Mouse (Mus musculus) cerebellum, adult (tissue): Measurements from ENCODE around the gene Il12rb1.
"Not testable (repeated sequence)": the region's sequence is repeated elsewhere in the genome, so short reads cannot be mapped to it uniquely, and the experiment has no call there.

ENCODE experiments used
- ATAC-seq: cut with Nextera tagmentation; 2 replicates; pipeline ENCODE4 v1.9.2; 2017; ENCODE audit warnings: mild to moderate bottlenecking, moderate library complexity, mixed read lengths; ENCODE audit not compliant: insufficient number of reproducible peaks, low FRiP score, low TSS enrichment

The Il12rb1 gene

DNA sequence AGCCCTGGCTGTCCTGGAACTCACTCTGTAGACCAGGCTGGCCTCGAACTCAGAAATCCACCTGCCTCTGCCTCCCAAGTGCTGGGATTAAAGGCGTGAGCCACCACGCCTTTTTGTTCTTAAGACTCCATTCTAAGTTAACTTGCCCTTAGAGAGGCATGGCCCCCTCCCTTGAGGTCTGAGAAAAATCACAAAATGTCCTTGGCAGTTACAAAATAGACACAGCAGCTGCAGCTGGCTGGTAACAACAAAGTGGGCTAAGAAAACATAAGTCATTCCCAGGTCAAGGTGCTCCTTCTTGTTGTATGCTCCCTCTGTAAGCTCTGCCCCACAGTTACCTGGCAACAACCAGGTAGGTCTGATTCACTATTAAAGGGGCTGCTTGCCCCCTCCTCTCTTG is 14.3 kb downstream of the Il12rb1 start:
- not testable (repeated sequence) for ATAC-seq

GRCm38 (mm10) chr8:70823802-70824201 is 15.6 kb downstream of the Il12rb1 start:
- ATAC-seq, result no peak

GRCm38 (mm10) chr8:70825816-70826215 is 17.6 kb downstream of the Il12rb1 start:
- no peak for ATAC-seq

DNA sequence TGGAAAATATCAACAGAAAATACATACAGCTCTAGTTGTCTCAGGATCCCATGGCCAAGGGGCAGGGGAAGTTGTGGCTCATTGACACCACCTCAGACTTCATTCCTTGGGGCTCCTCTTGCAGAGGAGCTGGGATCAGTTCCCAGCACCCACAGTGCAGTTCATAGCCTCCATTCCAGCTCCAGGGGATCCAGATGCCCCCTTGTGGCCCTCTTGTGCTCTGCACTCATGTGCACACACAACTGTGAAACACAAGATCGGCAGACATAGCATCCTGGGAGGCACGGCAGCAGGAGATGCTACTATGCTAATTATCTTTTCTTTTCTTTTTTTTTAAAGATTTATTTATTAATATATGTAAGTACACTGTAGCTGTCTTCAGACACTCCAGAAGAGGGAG is 18.8 kb downstream of the Il12rb1 start:
- ATAC-seq, result no peak

GRCm38 (mm10) chr8:70827796-70828195 is 19.5 kb downstream of the Il12rb1 start:
- no peak for ATAC-seq

- no peak for ATAC-seq
Observed at GRCm38 (mm10) chr8:70831517-70831916, 23.3 kb downstream of the Il12rb1 start.

DNA sequence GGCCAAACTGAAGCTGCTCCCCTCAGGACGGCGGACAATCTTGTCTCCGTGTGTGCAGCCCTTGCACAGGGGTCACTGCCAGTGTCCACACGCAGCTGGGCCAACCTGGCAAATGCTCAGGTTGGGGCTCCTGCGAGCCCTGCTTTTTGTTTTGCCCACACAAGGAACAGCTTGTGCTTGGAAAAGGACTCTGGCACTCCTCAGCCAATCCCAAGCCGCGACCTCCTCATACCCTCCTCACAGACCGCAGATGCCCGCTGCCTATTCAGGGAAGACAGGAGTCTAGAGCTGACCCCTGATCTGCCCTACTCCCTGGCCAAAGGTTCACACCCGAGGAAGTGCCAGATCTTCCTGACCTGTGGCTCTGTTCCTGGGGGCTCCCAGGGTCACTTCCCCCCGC is 24.1 kb downstream of the Il12rb1 start:
- no peak for ATAC-seq

DNA sequence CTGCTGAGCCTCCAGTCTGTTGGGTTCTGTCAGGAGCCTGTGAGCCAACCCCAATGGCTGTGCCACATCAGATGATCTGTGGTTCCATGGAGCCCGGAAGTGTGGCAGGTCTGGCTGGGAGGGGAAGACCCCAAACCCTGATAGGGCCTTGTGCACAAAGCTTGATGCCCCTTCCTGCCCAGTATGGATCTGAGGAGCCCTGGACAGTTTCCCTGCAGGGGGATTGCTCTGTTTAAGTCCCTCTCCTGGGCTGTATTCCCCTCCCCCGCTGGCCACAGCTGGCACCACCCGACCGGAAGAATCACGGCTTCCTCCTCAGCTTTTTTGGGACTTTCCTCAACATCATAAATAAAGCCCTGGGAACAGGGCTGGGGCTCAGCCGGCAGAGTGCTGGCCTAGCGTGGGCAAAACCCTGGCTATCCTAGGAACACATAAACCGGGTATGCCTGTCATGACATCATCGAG is 24.8 kb downstream of the Il12rb1 start:
- ATAC-seq, result no peak

- ATAC-seq, result no peak
Observed at GRCm38 (mm10) chr8:70833520-70833919, 25.3 kb downstream of the Il12rb1 start.

- ATAC-seq, result no peak
Observed at GRCm38 (mm10) chr8:70834071-70834470, 25.8 kb downstream of the Il12rb1 start.

GRCm38 (mm10) chr8:70836666-70837065 is 28.4 kb downstream of the Il12rb1 start:
- no peak for ATAC-seq

DNA sequence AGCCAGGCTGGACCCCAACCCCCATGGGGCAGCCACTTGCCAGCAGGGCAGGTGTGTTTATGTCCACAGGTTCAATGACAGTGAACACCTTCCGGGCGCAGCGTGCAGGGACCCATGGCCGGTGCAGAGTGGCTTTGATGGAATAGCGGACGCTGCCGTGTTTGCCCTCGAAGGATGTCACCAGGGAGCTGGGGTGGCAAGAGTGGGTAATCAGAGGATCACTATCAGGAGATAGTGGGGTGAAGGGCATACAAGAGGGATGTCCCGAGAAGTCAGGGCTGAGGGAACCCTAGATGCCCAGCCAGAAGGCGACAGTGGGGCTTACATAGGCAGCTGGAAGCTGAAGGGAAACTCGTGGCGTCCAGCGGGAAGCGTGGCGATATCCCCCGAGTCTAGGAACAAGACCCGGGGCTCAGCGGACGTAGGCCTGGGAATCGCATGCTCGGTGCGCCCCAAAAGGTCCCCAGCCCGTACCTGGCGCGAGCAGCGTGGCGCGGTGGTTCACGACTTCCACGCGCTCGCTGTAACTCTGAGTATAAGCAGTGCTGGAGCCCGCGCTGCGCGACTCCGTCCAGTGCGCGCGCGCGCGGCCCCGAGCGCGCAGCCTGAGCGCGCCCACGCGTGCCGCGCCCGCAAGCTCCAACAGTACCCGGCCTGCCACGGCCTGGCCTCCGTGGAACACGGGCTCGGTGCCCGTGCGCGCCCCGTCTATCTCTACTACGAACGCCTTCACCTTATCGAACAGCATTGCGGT is 30.6 kb downstream of the Il12rb1 start:
- peak; percentile 27; the same call in 1 of the 2 replicates for ATAC-seq

GRCm38 (mm10) chr8:70839408-70840351 is 31.4 kb downstream of the Il12rb1 start, which contains the start of gene Arrdc2:
Arrdc2 (minus strand) TSS chr8:70839720.
- peak; percentile 92 for ATAC-seq

GRCm38 (mm10) chr8:70840590-70840989 is 32.3 kb downstream of the Il12rb1 start:
- ATAC-seq, result no peak

GRCm38 (mm10) chr8:70841147-70842072 is 33.2 kb downstream of the Il12rb1 start:
- no peak for ATAC-seq

GRCm38 (mm10) chr8:70842484-70842883 is 34.2 kb downstream of the Il12rb1 start:
- ATAC-seq, result no peak

- no peak for ATAC-seq
Observed at GRCm38 (mm10) chr8:70843214-70843773, 35.0 kb downstream of the Il12rb1 start.

DNA sequence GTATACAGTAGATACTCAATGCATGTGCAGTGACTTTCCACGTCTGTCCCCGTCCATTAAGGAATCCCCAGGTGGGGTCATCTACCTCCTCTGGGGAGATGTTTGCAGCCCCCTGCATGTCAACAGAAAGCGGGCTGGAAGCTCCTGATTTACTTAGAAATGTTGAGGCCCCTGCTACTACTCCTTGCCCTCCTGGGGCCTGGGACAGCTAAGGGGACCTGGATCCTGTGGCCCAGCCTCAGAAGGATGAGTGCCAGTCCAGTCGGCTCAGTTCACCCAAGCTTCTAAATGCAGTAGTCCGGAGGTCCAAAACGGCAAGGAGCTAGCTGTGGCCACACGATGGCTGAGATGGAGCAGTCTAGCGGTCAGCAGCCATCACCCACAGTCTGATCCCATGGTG is 35.7 kb downstream of the Il12rb1 start:
- ATAC-seq, result no peak

DNA sequence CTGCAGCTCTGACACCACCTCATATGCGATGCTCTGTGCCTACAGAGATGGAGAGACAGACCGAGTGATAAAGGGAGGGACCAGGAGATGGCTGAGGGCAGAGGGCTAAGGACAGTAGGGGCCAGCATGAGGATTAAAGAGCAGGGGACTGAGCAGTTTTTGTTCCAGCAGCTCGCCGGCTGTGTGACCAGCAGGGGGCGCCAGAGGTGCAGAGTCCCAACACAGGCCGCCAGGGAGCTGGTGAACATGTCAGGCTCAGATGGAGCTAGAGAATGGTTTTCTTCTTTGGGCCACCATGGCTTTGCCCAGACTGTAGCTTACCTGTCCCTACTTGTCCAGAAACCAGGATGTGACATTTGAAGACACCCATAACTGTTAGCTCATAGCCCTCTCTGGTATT is 36.3 kb downstream of the Il12rb1 start:
- no peak for ATAC-seq

- no peak for ATAC-seq
Observed at GRCm38 (mm10) chr8:70845108-70845507, 36.9 kb downstream of the Il12rb1 start.
